Mouse (Mus musculus): ENCODE data around the gene Ttc30b.
A peak's percentile ranks its signal among the peaks of the same experiment; 100 is the strongest.
"Not testable (repeated sequence)": the region's sequence is repeated elsewhere in the genome, so short reads cannot be mapped to it uniquely, and the experiment has no call there.

DNA sequence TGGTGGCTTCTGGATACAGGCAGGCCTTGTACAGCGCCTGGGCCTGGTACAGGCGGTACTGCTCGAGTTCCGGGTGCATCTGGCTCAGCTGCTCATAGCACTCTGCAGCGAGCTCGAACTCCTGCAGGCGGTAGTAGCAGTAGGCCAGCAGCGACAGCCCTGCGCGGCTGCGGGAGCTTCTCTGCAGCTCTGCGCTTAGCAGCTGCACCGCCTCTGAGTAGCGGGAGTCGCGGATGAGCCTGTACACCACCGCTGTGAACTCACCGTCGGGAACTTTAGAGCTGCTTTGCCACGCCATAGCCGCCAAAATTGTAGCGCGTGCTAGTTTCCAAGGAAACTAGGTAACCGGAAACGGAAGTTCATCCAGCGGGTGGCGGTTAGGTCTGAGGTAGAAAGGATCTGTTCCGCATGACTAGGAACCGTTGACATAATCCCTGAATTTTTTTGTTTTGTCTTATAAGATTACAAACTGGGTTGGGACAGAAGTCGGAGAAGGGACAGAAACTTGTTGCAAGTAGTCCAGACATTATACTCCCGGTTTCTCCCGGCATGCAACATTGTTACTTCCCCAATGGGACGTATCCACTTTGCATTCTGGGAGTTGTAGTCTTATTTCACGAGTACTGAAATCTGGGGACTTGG, 43.2 kb upstream of the Ttc30b start, which contains the start of gene Ttc30a1:
- TF ChIP-seq EP300 (IDR thresholded peaks at IDR 0.05): peak; percentile 46; the same call in 1 of the 2 replicates
- TF ChIP-seq CTCF (IDR thresholded peaks at IDR 0.05): not testable (repeated sequence)

All from lung, postnatal 0 days (tissue).